Mouse (Mus musculus) embryonic fibroblast, embryonic 13.5 days (primary cell): ENCODE data around the gene Thap12. TPM values are rescaled to one million over a fixed set of nuclear protein-coding genes. Genes with fewer than 3 reads are reported as not detected.

Experiments used
- H3K27ac ChIP-seq: 2 replicates; pipeline ENCODE4 v1.5.1; 2012; ENCODE audit warnings: low read length, control low read depth, inconsistent platforms; ENCODE audit not compliant: insufficient read depth
- H3K4me1 ChIP-seq: 2 replicates; pipeline ENCODE4 v1.6.1; 2011; ENCODE audit warnings: low read length; ENCODE audit not compliant: control insufficient read depth, insufficient read depth
- H3K4me3 ChIP-seq: 2 replicates; pipeline ENCODE4 v1.5.1; 2011; ENCODE audit warnings: mild to moderate bottlenecking, control low read depth, low read length; ENCODE audit not compliant: insufficient read depth
- CTCF ChIP-seq: IDR thresholded peaks from 2 replicates; pipeline ENCODE4 v1.5.1; 2011; ENCODE audit warnings: mild to moderate bottlenecking, control low read depth, low read length, moderate library complexity, borderline replicate concordance; ENCODE audit not compliant: insufficient read depth
- POLR2A ChIP-seq: IDR thresholded peaks from 2 replicates; pipeline ENCODE4 v1.6.1; 2011; ENCODE audit warnings: low read depth, mild to moderate bottlenecking, control low read depth, low read length, moderate library complexity
- polyA plus RNA-seq: library from polyadenylated mRNA; stranded (reverse); fragments of >200 nt; gene quantifications from 2 replicates; pipeline ENCODE4 v1.2.4, GENCODE M21; 2011; ENCODE audit warnings: low read depth; ENCODE audit not compliant: missing spikeins, insufficient read length

Thap12 gene
- polyA plus RNA-seq, 1 experiment, result 78.2 TPM

DNA sequence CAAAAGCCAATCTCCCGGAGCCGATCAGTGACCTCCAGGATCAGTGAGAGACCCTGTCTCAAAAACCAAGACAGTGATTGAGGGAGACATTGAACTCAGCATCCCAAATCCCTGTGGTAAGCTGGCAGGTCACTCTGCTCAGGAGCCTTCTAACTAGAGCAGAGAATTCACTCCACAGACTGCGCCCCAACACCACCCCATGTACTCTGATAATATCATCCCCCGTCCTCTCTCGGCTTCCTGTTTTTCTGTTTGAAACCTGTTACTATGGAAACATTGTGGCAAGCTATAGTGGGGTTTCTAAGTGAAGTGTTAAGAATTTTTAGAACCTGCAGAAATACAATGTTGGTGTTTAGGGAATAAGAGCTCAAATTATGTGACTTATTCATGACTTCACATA is 8.9 kb upstream of the Thap12 start:
- TF ChIP-seq CTCF, result no peak
- no peak for TF ChIP-seq POLR2A
- Histone ChIP-seq H3K4me1 (0 out of 2 replicates have a peak, but pooled peaks cover 11% of the 10 kb centered on the region), H3K4me3 (no peak overlapping the region), H3K27ac (peak overlapping the region; percentile 88)

DNA sequence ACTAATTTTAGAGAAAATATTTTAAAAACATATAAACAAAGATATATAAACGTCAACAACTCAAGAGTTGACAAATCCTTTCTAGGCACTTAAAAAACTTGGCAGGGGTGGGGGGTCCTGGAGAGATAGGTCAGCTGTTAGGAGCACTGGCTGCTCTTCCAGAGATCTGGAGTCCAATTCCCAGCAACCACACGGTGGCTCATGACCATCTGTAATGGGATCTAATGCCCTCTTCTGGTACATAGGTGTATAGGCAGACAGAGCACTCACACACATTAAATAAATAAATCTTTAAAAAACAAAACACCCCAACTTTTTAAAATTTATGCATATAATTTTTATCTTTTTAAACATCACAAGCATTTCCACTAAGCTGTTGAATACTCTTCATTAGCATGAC is 5.4 kb upstream of the Thap12 start:
- Histone ChIP-seq H3K4me1 (peaks cover 11% of the 10 kb centered on the region), H3K27ac (no peak overlapping the region), H3K4me3 (no peak overlapping the region)
- no peak for TF ChIP-seq POLR2A
- no peak; the same call in 1 of the 2 replicates for TF ChIP-seq CTCF

DNA sequence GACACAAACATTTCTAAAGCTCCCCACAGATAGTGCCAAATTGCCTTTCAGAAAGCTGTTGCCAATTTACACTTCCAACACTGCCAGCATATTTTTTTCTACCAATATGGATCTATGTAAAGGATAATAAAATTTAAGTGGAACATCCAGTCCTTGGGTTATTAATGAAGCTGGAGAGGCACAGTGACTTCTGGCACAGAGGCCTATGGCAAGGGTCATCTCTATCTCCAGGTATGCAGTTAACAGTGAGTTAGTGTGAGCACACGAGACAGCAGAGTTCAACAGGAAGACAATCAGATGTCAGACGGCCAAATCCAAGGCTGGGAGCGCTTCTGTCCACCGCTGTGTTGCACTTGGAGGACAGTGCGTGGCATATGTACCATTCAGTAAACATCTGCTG is 4.9 kb upstream of the Thap12 start:
- TF ChIP-seq CTCF (no peak), POLR2A (no peak)
- no peak overlapping the region for H3K27ac ChIP-seq
- H3K4me3 ChIP-seq, result no peak overlapping the region
- peaks cover 11% of the 10 kb centered on the region for H3K4me1 ChIP-seq

DNA sequence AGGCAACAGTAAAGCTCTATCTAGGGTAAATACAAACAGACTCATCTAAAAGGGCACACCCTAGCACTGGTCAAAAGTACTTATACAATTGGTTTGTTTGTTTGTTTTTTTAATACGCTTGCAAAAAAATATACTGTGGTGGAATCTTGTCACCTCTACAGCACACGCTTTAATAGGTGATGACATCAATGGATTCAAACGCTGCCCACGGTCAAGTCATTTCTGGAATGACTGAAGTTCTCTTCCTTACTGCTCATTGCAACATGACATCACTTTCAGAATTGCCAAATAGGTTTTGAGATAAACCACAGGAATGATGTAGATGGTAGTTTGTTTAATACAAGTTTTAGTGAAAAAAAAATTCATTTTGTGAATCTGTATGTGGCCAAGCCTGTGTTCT is 4.3 kb upstream of the Thap12 start:
- Histone ChIP-seq H3K4me3 (no peak overlapping the region), H3K27ac (no peak overlapping the region; the same call in 1 of the 2 replicates), H3K4me1 (peaks cover 8% of the 10 kb centered on the region)
- TF ChIP-seq CTCF, result no peak
- no peak for TF ChIP-seq POLR2A

DNA sequence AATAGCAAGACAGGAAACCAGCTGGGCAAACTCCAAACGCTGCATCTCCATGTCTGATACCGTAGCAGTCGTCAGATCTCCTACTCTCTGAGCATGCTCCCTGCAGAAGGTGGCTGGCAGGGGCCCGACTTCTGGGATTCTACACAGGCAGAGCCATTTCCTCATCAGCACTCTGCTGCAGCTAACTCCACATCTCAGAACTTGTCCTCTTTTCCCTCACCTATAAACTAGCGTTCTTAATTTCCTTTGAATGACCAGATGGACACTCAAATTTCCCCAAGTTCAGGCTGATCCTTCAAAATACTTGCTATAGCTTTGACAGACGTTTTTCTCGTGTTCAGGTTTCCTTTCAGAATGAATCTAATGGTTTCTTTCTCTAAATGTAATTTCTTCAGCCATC is 1.1 kb upstream of the Thap12 start:
- peak overlapping the region; percentile 59 for H3K4me3 ChIP-seq
- H3K27ac ChIP-seq, result no peak overlapping the region; the same call in 1 of the 2 replicates
- no peak for TF ChIP-seq CTCF
- no peak for TF ChIP-seq POLR2A
- peaks cover 10% of the 10 kb centered on the region for H3K4me1 ChIP-seq

DNA sequence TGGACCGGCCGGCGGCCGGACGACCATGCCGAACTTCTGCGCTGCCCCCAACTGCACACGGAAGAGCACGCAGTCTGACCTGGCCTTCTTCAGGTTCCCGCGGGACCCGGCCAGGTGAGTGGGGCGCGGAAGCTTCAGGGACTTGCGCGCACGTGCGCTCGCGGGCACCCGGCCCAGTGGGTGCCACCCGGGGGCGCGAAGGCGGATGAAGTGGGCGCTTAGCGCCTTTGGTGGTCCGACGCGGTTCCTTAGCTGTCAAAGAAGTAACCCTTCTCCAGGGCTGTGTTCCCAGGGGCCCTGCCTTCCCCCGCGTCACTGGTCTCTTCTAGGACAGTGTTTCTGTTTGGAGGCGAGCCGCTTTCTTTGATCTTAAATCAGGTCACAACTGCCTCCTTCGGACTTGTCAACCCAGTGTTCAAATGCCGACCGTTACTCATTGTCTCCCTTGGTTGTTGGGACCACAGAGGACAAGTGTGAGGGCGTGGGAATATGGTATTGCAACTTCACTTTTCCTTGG is 520 bp downstream of the Thap12 start:
- TF ChIP-seq POLR2A (no peak; the same call in 1 of the 2 replicates), CTCF (no peak)
- Histone ChIP-seq H3K4me1 (peaks cover 6% of the 10 kb centered on the region), H3K27ac (no peak overlapping the region), H3K4me3 (peak overlapping the region; percentile 100)

DNA sequence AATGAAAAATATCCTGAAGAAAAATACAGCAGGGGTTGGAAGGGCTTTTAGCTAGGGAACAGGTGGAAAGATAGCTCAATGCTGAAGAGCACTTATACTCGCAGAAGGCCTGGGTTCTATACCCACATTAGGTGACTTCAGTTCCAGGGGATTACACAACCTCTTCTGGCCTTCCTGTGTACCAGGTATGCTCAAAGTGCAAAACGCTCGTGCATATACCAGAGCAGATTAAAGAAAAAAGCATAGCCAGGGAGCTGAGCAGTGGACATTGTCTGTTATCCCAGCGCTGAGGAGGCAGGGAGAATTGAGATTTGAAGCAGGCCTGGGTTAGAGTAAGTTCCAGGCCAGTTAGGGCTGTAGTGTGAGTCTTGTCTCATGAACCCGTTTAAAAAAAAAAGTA is 1.4 kb downstream of the Thap12 start:
- TF ChIP-seq POLR2A, result no peak
- TF ChIP-seq CTCF, result no peak
- peaks cover 6% of the 10 kb centered on the region for H3K4me1 ChIP-seq
- no peak overlapping the region for H3K27ac ChIP-seq
- peak overlapping the region; percentile 100 for H3K4me3 ChIP-seq

DNA sequence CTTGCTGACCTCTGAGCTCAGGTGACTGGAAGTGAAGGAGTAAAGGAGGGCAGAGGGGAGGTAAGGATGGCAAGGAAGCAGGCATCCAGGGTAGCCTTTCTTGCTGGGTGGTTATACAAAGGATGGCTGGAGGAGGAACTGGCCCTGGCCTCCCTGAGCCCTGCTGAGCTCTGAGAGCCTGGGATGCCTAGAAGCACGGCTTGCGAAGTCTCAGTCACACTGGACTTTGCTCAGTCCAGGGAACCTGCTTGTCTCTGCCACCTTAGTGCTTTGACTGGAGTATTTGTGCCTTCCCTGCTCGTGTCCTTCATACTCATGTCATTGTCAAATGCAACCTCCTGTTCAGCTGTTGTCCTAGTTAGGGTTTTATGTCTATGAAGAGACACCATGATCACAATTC is 10.8 kb downstream of the Thap12 start:
- H3K27ac ChIP-seq, result no peak overlapping the region
- no peak for TF ChIP-seq CTCF
- no peak overlapping the region for H3K4me3 ChIP-seq
- H3K4me1 ChIP-seq, result no peaks in the 10 kb centered on the region

DNA sequence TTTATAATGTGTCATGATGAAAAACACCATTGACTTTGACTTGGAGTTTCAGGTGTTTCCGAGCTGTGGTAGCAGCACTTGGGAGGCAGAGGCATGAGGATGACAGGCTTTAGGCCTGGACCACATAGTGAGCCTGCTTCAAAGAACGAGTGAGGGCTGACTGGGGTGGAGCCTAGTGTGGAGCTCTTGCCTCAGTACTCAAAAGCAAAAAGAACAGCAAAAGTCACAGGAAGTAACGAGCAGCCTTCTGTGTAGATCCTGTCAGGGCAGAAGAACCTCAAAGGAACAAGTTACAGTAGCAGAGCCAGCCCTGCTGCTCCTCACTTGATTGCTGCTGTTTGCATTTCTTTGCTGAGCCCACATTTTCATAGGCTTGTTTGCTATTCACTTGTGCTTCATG is 14.5 kb downstream of the Thap12 start:
- Histone ChIP-seq H3K4me1 (peaks cover 9% of the 10 kb centered on the region), H3K4me3 (no peak overlapping the region), H3K27ac (no peak overlapping the region)
- TF ChIP-seq POLR2A (no peak), CTCF (no peak)

DNA sequence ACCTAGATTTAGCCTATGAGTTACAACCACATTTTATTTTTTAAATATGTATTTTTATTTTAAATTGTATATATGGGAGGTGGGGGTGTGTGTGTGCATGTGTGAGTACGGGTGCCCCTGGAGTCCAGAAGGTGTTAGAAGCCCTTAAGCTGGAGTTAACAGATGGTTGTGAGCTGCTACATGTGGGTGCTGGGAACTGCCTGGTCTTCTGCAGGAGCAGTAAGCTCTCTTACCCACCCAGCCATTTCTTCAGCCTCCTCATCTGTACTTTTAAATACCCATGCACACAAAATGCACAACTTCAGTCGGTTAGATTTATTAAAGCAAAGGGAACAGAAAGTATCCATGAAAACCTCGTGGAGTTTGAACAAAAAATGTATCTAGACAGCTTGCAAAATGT is 16.9 kb downstream of the Thap12 start:
- H3K27ac ChIP-seq, result 0 out of 2 replicates have a peak overlapping the region, but pooled peaks have one; percentile 10
- peaks cover 9% of the 10 kb centered on the region for H3K4me1 ChIP-seq
- no peak overlapping the region for H3K4me3 ChIP-seq
- TF ChIP-seq POLR2A, result no peak
- no peak for TF ChIP-seq CTCF

DNA sequence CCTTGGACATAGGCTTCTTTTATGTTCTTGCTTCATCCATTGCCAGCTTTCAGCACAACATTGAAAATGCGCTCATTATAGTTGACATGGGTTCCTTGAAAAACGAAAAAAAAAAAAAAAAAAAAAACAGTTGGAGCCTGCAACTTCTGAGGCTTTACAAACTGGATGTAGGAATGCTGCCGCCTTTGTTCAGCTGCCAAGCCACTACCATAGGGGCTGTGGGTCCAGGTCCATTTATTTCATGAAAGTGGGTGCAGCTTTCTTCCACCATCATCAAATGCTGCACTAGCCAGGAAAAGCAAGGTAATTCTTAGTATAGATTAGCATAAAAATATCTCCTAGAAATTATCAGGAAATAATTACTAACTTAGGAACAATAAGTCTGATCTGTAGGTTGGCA is 17.8 kb downstream of the Thap12 start:
- Histone ChIP-seq H3K4me3 (no peak overlapping the region), H3K27ac (no peak overlapping the region), H3K4me1 (peaks cover 9% of the 10 kb centered on the region)
- TF ChIP-seq CTCF, result no peak
- no peak for TF ChIP-seq POLR2A
